Mouse (Mus musculus) hindbrain, embryonic 14.5 days (tissue): ENCODE results near the gene Nat10. TPM values are rescaled to one million over a fixed set of nuclear protein-coding genes. Genes with fewer than 3 reads are reported as not detected.

ENCODE experiments used
- ATAC-seq: fragments of 200-750 bp; cut with Nextera tagmentation; 2 replicates; pipeline ENCODE4 v1.8.0; 2017; ENCODE audit warnings: moderate number of reproducible peaks, mild to moderate bottlenecking, moderate TSS enrichment, moderate library complexity; ENCODE audit not compliant: low FRiP score
- DNase-seq: peaks from one replicate; pipeline ENCODE4 v3.0.0-alpha.2; 2015; ENCODE audit warnings: low spot score
- H3K27ac ChIP-seq: fragments of 300-500 bp; sonication (generic); 2 replicates; pipeline ENCODE4 v1.5.1; 2014; ENCODE audit warnings: mild to moderate bottlenecking, moderate library complexity
- H3K27me3 ChIP-seq: fragments of 300-500 bp; sonication (generic); 2 replicates; pipeline ENCODE4 v1.6.1; 2014; ENCODE audit warnings: mild to moderate bottlenecking, low read length, mixed read lengths; ENCODE audit not compliant: control insufficient read depth, insufficient read depth
- H3K36me3 ChIP-seq: fragments of 300-500 bp; sonication (generic); replicated peaks from 2 replicates; pipeline ENCODE4 v1.6.1; 2014; ENCODE audit not compliant: control insufficient read depth, insufficient read depth
- H3K4me1 ChIP-seq: fragments of 300-500 bp; sonication (generic); replicated peaks from 2 replicates; pipeline ENCODE4 v1.6.1; 2014; ENCODE audit warnings: antibody characterized with exemption, low read length, mixed read lengths; ENCODE audit not compliant: control insufficient read depth, insufficient read depth
- H3K4me2 ChIP-seq: fragments of 300-500 bp; sonication (generic); replicated peaks from 2 replicates; pipeline ENCODE4 v1.6.1; 2014; ENCODE audit warnings: mild to moderate bottlenecking, moderate library complexity
- H3K4me3 ChIP-seq: fragments of 300-500 bp; sonication (generic); replicated peaks from 2 replicates; pipeline ENCODE4 v1.5.1; 2014; ENCODE audit warnings: mild to moderate bottlenecking, low read length
- H3K9ac ChIP-seq: fragments of 300-500 bp; sonication (generic); 2 replicates; pipeline ENCODE4 v1.6.1; 2014
- H3K9me3 ChIP-seq: fragments of 300-500 bp; sonication (generic); 2 replicates; pipeline ENCODE4 v1.6.1; 2016; ENCODE audit warnings: low read length; ENCODE audit not compliant: control insufficient read depth
- WGBS: fragments of 180-500 bp; shearing (Covaris S2); extraction: QIAGEN DNeasy Blood & Tissue Kit; methylation state at CpG from one replicate; pipeline ENCODE4 v1.1.7; 2014; 5-methylcytosine and 5-hydroxymethylcytosine counted together
- polyA plus RNA-seq: library from polyadenylated mRNA; unstranded; fragments of >200 nt; fragmentation: Nextera tagmentation; extraction: Ambion mirVana; gene quantifications from 2 replicates; pipeline ENCODE4 v1.2.1, GENCODE M21; 2014

Gene Nat10
- polyA plus RNA-seq, 1 experiment from 2014 or later = 18.3 TPM

GRCm38 (mm10) chr2:103795843-103796210 lies 34.8 kb upstream of the Nat10 start:
- peak overlapping the region; percentile 81 for H3K4me2 ChIP-seq
- WGBS = 1% methylated on average over 11 of the region's 11 CpGs
- H3K36me3 ChIP-seq = peaks cover 35% of the 10 kb centered on the region
- DNase-seq (peak; percentile 68), ATAC-seq (peak; percentile 75)
- peak overlapping the region; percentile 98 for H3K4me3 ChIP-seq
- H3K9ac ChIP-seq = peak overlapping the region; percentile 100
- peaks cover 41% of the 10 kb centered on the region for H3K4me1 ChIP-seq
- H3K9me3 ChIP-seq = no peaks in the 10 kb centered on the region
- no peaks in the 10 kb centered on the region for H3K27me3 ChIP-seq
- H3K27ac ChIP-seq = peak overlapping the region; percentile 100

DNA sequence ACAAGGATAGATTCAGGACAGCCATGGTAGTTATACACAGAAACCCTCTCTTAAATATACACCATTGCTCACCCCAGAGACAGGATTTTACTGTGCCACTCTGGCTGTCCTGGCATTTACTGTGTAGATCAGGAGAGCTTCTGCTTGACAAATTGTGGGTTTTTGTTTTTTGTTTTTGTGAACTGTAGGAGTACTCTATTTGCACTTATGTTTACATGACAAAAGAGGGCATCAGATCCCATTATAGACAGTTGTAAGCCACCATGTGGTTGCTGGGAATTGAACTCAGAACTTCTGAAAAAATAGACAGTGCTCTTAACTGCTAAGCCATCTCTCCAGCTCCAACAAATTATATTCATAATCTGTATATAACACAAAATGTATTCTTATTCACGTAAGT lies 30.9 kb upstream of the Nat10 start:
- Histone ChIP-seq H3K27ac (no peak overlapping the region), H3K9ac (no peak overlapping the region), H3K4me1 (peaks cover 37% of the 10 kb centered on the region), H3K4me3 (no peak overlapping the region), H3K27me3 (no peaks in the 10 kb centered on the region), H3K4me2 (no peak overlapping the region; the same call in 1 of the 2 replicates), H3K36me3 (peaks cover 61% of the 10 kb centered on the region), H3K9me3 (no peaks in the 10 kb centered on the region)
- no peak for ATAC-seq
- WGBS = 83% methylated on average over 1 of the region's 1 CpGs
- no peak for DNase-seq

GRCm38 (mm10) chr2:103785735-103786134 lies 24.7 kb upstream of the Nat10 start:
- H3K4me1 ChIP-seq = 0 out of 2 replicates have a peak, but pooled peaks cover under 1% of the 10 kb centered on the region
- no peaks in the 10 kb centered on the region for H3K9me3 ChIP-seq
- H3K4me2 ChIP-seq = no peak overlapping the region
- WGBS = 93% methylated on average over 1 of the region's 1 CpGs
- H3K36me3 ChIP-seq = peaks cover 53% of the 10 kb centered on the region
- no peaks in the 10 kb centered on the region for H3K27me3 ChIP-seq
- DNase-seq = no peak
- H3K27ac ChIP-seq = no peak overlapping the region
- H3K4me3 ChIP-seq = no peak overlapping the region
- ATAC-seq = no peak
- no peak overlapping the region for H3K9ac ChIP-seq

DNA sequence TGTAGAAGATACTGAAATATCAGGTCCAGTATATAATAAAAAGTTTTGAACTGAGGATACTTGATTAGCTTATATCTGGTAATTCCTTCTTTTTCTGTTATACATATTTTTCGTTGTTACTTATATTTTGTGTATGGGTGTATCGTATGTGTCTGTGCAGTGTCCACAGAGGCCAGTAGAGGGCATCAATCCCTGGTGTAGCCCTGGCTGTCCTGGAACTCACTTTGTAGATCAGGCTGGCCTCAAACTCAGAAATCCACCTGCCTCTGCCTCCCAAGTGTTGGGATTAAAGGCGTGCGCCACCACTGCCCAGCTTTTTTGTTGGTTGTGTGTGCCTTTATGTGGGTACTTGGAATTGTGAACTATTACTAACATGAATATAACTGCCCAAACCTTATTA lies 23.6 kb upstream of the Nat10 start:
- no peaks in the 10 kb centered on the region for H3K27me3 ChIP-seq
- no peak overlapping the region for H3K4me2 ChIP-seq
- DNase-seq (no peak), ATAC-seq (no peak)
- no peak overlapping the region for H3K9ac ChIP-seq
- H3K9me3 ChIP-seq = no peaks in the 10 kb centered on the region
- no peak overlapping the region for H3K27ac ChIP-seq
- H3K36me3 ChIP-seq = peaks cover 59% of the 10 kb centered on the region
- H3K4me1 ChIP-seq = no peaks in the 10 kb centered on the region
- 92% methylated on average over 4 of the region's 4 CpGs for WGBS
- H3K4me3 ChIP-seq = no peak overlapping the region

DNA sequence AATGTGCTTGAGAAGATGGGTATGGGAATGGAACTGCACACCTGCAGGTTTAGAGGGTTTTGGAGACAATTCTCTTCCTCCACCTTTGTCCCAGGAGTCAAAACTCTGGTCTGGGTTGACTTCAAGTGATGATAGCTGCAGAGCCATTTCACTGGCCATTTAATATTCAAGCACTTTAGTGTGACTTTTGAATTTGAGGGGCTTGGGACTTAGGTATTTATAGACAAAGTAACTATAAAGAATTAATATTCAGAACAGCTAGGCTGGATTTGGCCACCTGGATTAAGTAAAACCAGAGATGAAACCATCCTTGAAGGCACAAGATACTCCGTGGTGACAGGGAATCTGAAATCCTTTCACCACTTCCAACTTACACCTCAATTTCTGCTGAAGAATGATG lies 1.4 kb upstream of the Nat10 start:
- WGBS = 54% methylated on average over 1 of the region's 1 CpGs
- H3K4me3 ChIP-seq = no peak overlapping the region
- no peak overlapping the region for H3K4me2 ChIP-seq
- no peak for DNase-seq
- H3K36me3 ChIP-seq = peaks cover 41% of the 10 kb centered on the region
- ATAC-seq = no peak
- H3K27ac ChIP-seq = no peak overlapping the region
- no peaks in the 10 kb centered on the region for H3K9me3 ChIP-seq
- no peak overlapping the region for H3K9ac ChIP-seq
- H3K4me1 ChIP-seq = peaks cover 7% of the 10 kb centered on the region
- H3K27me3 ChIP-seq = no peaks in the 10 kb centered on the region

- WGBS = 41% methylated on average over 4 of the region's 4 CpGs
- no peak overlapping the region for H3K27ac ChIP-seq
- no peaks in the 10 kb centered on the region for H3K27me3 ChIP-seq
- peaks cover 41% of the 10 kb centered on the region for H3K36me3 ChIP-seq
- no peaks in the 10 kb centered on the region for H3K9me3 ChIP-seq
- peak overlapping the region; percentile 89 for H3K4me2 ChIP-seq
- ATAC-seq (no peak), DNase-seq (no peak)
- peaks cover 7% of the 10 kb centered on the region for H3K4me1 ChIP-seq
- peak overlapping the region; percentile 54; the same call in 1 of the 2 replicates for H3K4me3 ChIP-seq
- no peak overlapping the region; the same call in 1 of the 2 replicates for H3K9ac ChIP-seq
Observed at GRCm38 (mm10) chr2:103761993-103762392, 923 bp upstream of the Nat10 start.

GRCm38 (mm10) chr2:103760421-103760820 lies 649 bp downstream of the Nat10 start:
- peak overlapping the region; percentile 62 for H3K27ac ChIP-seq
- peak overlapping the region; percentile 60 for H3K9ac ChIP-seq
- DNase-seq = peak; percentile 29
- 2% methylated on average over 12 of the region's 12 CpGs for WGBS
- peak; percentile 8; the same call in 1 of the 2 replicates for ATAC-seq
- no peaks in the 10 kb centered on the region for H3K9me3 ChIP-seq
- H3K4me3 ChIP-seq = peak overlapping the region; percentile 54
- no peaks in the 10 kb centered on the region for H3K27me3 ChIP-seq
- peak overlapping the region; percentile 89 for H3K4me2 ChIP-seq
- H3K4me1 ChIP-seq = peaks cover 7% of the 10 kb centered on the region
- H3K36me3 ChIP-seq = peaks cover 37% of the 10 kb centered on the region

DNA sequence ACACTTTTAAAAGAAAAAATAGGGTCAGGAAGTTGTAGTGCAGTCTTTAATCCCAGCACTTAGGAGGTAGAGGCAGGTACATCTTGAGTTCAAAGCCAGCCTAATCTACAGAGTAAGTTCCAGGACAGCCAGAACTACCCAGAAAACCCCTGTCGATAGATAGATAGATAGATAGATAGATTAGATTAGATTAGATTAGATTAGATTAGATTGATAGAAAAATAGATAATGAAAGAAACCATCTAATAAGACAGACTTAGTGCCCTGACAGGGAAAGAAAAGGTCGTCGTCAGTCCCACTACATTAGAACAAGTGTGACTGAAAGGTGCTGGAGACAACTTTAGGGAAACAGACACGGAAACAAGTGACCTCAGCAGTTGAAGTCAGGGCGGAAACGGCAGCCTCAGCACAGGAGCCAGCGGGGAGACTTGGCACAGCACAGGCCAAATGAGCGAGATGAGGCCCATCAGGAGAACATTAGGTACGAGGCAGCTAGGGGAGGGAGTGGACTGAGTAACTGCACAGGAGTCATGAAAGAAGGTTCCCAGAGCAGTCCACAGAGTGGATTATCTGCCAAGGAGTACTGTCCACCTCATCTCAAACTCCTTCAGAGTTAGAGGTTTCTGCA lies 5.5 kb downstream of the Nat10 start:
- Histone ChIP-seq H3K27ac (no peak overlapping the region), H3K36me3 (peaks cover 55% of the 10 kb centered on the region), H3K9me3 (no peaks in the 10 kb centered on the region), H3K4me1 (no peaks in the 10 kb centered on the region; the same call in 1 of the 2 replicates), H3K4me3 (no peak overlapping the region), H3K9ac (no peak overlapping the region), H3K4me2 (no peak overlapping the region), H3K27me3 (no peaks in the 10 kb centered on the region)
- WGBS = 91% methylated on average over 9 of the region's 9 CpGs
- ATAC-seq = no peak
- DNase-seq = no peak

DNA sequence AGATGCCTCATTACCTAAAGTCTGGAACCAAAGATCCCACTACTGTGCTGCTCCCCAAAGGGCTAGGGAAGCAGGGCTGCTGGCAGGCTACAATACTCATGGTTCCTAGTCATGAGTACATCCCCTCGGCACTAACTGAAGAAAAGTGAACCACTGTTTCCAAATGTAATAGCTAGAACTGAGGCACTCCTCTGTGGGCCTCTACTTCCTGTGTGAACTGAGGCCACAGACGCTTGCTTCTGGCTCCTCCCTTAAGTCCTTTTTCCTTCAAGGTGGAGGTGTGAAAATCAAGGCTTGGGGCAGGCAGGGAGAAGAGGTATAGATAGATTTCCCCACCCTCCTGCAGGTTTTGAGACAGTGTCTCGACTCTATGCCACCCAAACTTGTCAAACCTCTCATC lies 6.5 kb downstream of the Nat10 start:
- Histone ChIP-seq H3K9me3 (no peaks in the 10 kb centered on the region), H3K27ac (no peak overlapping the region), H3K4me3 (no peak overlapping the region), H3K36me3 (peaks cover 65% of the 10 kb centered on the region), H3K27me3 (no peaks in the 10 kb centered on the region), H3K4me2 (no peak overlapping the region), H3K4me1 (no peaks in the 10 kb centered on the region; the same call in 1 of the 2 replicates), H3K9ac (no peak overlapping the region)
- WGBS = 94% methylated on average over 3 of the region's 3 CpGs
- DNase-seq = no peak
- ATAC-seq = no peak

DNA sequence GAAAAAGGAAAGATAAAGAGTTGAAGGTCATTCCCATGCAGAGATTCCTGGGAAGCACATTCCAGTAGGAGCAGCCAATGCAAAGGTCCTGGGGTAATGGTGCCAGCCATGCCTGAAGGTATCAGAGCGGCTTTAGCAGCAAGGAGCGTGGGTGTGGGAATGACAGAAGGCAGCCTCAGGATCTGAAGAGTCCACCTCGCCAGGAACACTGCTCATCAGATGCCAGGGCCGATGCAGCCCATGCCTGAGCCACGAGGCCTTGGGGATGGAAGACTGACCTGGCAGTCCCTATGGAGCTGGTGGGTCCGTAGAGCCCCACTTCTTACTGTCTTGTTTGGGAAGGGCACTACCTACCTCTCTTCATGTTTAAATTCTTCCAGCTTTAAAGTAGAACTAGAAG lies 9.3 kb downstream of the Nat10 start:
- no peak overlapping the region for H3K4me2 ChIP-seq
- H3K9me3 ChIP-seq = no peaks in the 10 kb centered on the region
- H3K27me3 ChIP-seq = no peaks in the 10 kb centered on the region
- no peaks in the 10 kb centered on the region for H3K4me1 ChIP-seq
- no peak overlapping the region for H3K27ac ChIP-seq
- no peak overlapping the region for H3K9ac ChIP-seq
- 95% methylated on average over 6 of the region's 6 CpGs for WGBS
- ATAC-seq (no peak), DNase-seq (no peak)
- no peak overlapping the region for H3K4me3 ChIP-seq
- H3K36me3 ChIP-seq = peaks cover 87% of the 10 kb centered on the region
